Mouse (Mus musculus): ENCODE data around the gene B3galt4.
A peak's percentile ranks its signal among the peaks of the same experiment; 100 is the strongest.

GRCm38 (mm10) chr17:33968489-33968888 lies 17.2 kb upstream of the B3galt4 start:
- TF ChIP-seq CTCF (IDR thresholded peaks at IDR 0.05; ENCODE audit: low read depth) (peak; percentile 95), EP300 (IDR thresholded peaks at IDR 0.05; ENCODE audit: low read depth) (no peak)

Measured in heart, postnatal 0 days (tissue).